Mouse (Mus musculus) kidney, postnatal 14 days (tissue): ENCODE measurements at regions not wholly inside any gene's neighbourhood (a gene's known extent, or its start where the extent isn't known, plus 50 kb on each side); places are given as distances from the start of the nearest gene placed in this dataset.
A peak's percentile ranks its signal among the peaks of the same experiment; 100 is the strongest.

ENCODE experiments used
- DNase-seq: peaks from one replicate; pipeline ENCODE4 v3.0.0; 2022; ENCODE audit warnings: mixed read lengths

- DNase-seq = no peak
Measured at GRCm38 (mm10) chr11:21478191-21478590, 93.8 kb upstream of the Wdpcp start.

GRCm38 (mm10) chr11:21470711-21471110 lies 99.7 kb upstream of the Ugp2 start:
- no peak for DNase-seq

- peak; percentile 13 for DNase-seq
Measured at GRCm38 (mm10) chr11:21468465-21468864, 97.5 kb upstream of the Ugp2 start.

GRCm38 (mm10) chr11:21460011-21460410 lies 89.0 kb upstream of the Ugp2 start:
- no peak for DNase-seq

GRCm38 (mm10) chr11:21453308-21454106 lies 82.5 kb upstream of the Ugp2 start:
- peak; percentile 52 for DNase-seq

- DNase-seq = peak; percentile 16
Measured at GRCm38 (mm10) chr11:21433726-21434125, 62.7 kb upstream of the Ugp2 start.

- no peak for DNase-seq
Measured at GRCm38 (mm10) chr11:21430021-21430420, 59.0 kb upstream of the Ugp2 start.

- peak; percentile 33 for DNase-seq
Measured at GRCm38 (mm10) chr11:21428749-21429148, 57.7 kb upstream of the Ugp2 start.

GRCm38 (mm10) chr11:21428013-21428317 lies 57.0 kb upstream of the Ugp2 start:
- DNase-seq = no peak

GRCm38 (mm10) chr11:21427291-21428012 lies 56.5 kb upstream of the Ugp2 start:
- DNase-seq = peak; percentile 58

GRCm38 (mm10) chr11:21425480-21426101 lies 54.6 kb upstream of the Ugp2 start:
- DNase-seq = no peak

- DNase-seq = no peak
Measured at GRCm38 (mm10) chr11:21424345-21424744, 53.3 kb upstream of the Ugp2 start.

GRCm38 (mm10) chr11:21422281-21422878 lies 51.4 kb upstream of the Ugp2 start:
- DNase-seq = no peak
